Mouse (Mus musculus) midbrain, embryonic 15.5 days (tissue): ENCODE data around the gene Celf1. TPM values are rescaled to one million over a fixed set of nuclear protein-coding genes. Genes with fewer than 3 reads are reported as not detected.
"Not testable (repeated sequence)": the region's sequence is repeated elsewhere in the genome, so short reads cannot be mapped to it uniquely, and the experiment has no call there.

Experiments
- ATAC-seq: fragments of 200-750 bp; cut with Nextera tagmentation; replicated peaks from 2 replicates; pipeline ENCODE4 v1.8.0; 2017; ENCODE audit warnings: moderate TSS enrichment
- H3K27ac ChIP-seq: fragments of 300-500 bp; sonication (generic); 2 replicates; pipeline ENCODE4 v1.5.1; 2015; ENCODE audit warnings: mild to moderate bottlenecking, inconsistent platforms
- H3K27me3 ChIP-seq: fragments of 300-500 bp; sonication (generic); replicated peaks from 2 replicates; pipeline ENCODE4 v1.6.1; 2015; ENCODE audit warnings: inconsistent platforms
- H3K36me3 ChIP-seq: fragments of 300-500 bp; sonication (generic); replicated peaks from 2 replicates; pipeline ENCODE4 v1.6.1; 2015; ENCODE audit warnings: inconsistent platforms
- H3K4me1 ChIP-seq: fragments of 300-500 bp; sonication (generic); 2 replicates; pipeline ENCODE4 v1.6.1; 2015; ENCODE audit warnings: inconsistent platforms
- H3K4me2 ChIP-seq: fragments of 300-500 bp; sonication (generic); 2 replicates; pipeline ENCODE4 v1.6.1; 2015; ENCODE audit warnings: inconsistent platforms, mild to moderate bottlenecking, moderate library complexity
- H3K4me3 ChIP-seq: fragments of 300-500 bp; sonication (generic); 2 replicates; pipeline ENCODE4 v1.5.1; 2015; ENCODE audit warnings: mild to moderate bottlenecking, inconsistent platforms
- H3K9ac ChIP-seq: fragments of 300-500 bp; sonication (generic); 2 replicates; pipeline ENCODE4 v1.6.1; 2015; ENCODE audit warnings: mild to moderate bottlenecking, inconsistent platforms
- H3K9me3 ChIP-seq: fragments of 300-500 bp; sonication (generic); 2 replicates; pipeline ENCODE4 v1.6.1; 2016; ENCODE audit warnings: inconsistent platforms
- WGBS: fragments of 180-500 bp; shearing (Covaris S2); methylation state at CpG from one replicate; pipeline ENCODE4 v1.1.7; 2015; ENCODE audit warnings: mixed read lengths; 5-methylcytosine and 5-hydroxymethylcytosine counted together
- polyA plus RNA-seq: library from polyadenylated mRNA; unstranded; fragments of >200 nt; fragmentation: Nextera tagmentation; extraction: Ambion mirVana; gene quantifications from 2 replicates; pipeline ENCODE4 v1.2.1, GENCODE M21; 2015

Gene Celf1
- polyA plus RNA-seq, result 123 and 129 TPM in 2 replicates

GRCm38 (mm10) chr2:90940233-90941229 is at the start of gene Celf1:
Gene Celf1, plus strand, starts transcription at chr2:90940382.
- WGBS, result under 1% methylated on average over 104 of the region's 113 CpGs
- Histone ChIP-seq H3K4me1 (peaks cover 40% of the 10 kb centered on the region), H3K9ac (peak within 1 kb of the TSS; percentile 94), H3K4me2 (peak within 1 kb of the TSS; percentile 76), H3K27ac (peak within 1 kb of the TSS; percentile 96), H3K27me3 (no peaks in the 10 kb centered on the region), H3K9me3 (no peaks in the 10 kb centered on the region), H3K4me3 (peak within 1 kb of the TSS; percentile 87), H3K36me3 (no peaks in the 10 kb centered on the region)
- peak; percentile 96 for ATAC-seq

GRCm38 (mm10) chr2:90893673-90894298 is 46.4 kb upstream of the Celf1 start:
- Histone ChIP-seq H3K27ac (no peak overlapping the region), H3K9ac (no peak overlapping the region), H3K36me3 (peaks cover 20% of the 10 kb centered on the region; the same call in 1 of the 2 replicates), H3K4me3 (no peak overlapping the region), H3K4me1 (peaks cover 28% of the 10 kb centered on the region), H3K27me3 (0 out of 2 replicates have a peak, but pooled peaks cover 5% of the 10 kb centered on the region), H3K9me3 (no peaks in the 10 kb centered on the region), H3K4me2 (no peak overlapping the region)
- no peak for ATAC-seq
- 96% methylated on average over 6 of the region's 6 CpGs for WGBS

GRCm38 (mm10) chr2:90894299-90894677 is 45.9 kb upstream of the Celf1 start:
- H3K27ac ChIP-seq, ATAC-seq, H3K4me3 ChIP-seq, H3K27me3 ChIP-seq, H3K4me2 ChIP-seq, H3K9me3 ChIP-seq, H3K9ac ChIP-seq: not testable (repeated sequence)
- 97% methylated on average over 3 of the region's 3 CpGs for WGBS
- Histone ChIP-seq H3K4me1 (peaks cover 23% of the 10 kb centered on the region), H3K36me3 (peaks cover 22% of the 10 kb centered on the region; the same call in 1 of the 2 replicates)

- ATAC-seq, result no peak
- H3K4me3 ChIP-seq, result peak overlapping the region; percentile 93
- peaks cover 34% of the 10 kb centered on the region for H3K4me1 ChIP-seq
- 0 out of 2 replicates have a peak overlapping the region, but pooled peaks have one; percentile 94 for H3K27ac ChIP-seq
- H3K4me2 ChIP-seq, result peak overlapping the region; percentile 67
- no peaks in the 10 kb centered on the region for H3K27me3 ChIP-seq
- WGBS, result 80% methylated on average over 2 of the region's 2 CpGs
- peak overlapping the region; percentile 98 for H3K9ac ChIP-seq
- H3K36me3 ChIP-seq, result peaks cover 22% of the 10 kb centered on the region; the same call in 1 of the 2 replicates
- no peaks in the 10 kb centered on the region for H3K9me3 ChIP-seq
Measured at GRCm38 (mm10) chr2:90903398-90903797, 36.8 kb upstream of the Celf1 start.

GRCm38 (mm10) chr2:90904076-90904855 is 35.9 kb upstream of the Celf1 start, which contains the start of the genes Kbtbd4 and Ndufs3:
Gene Kbtbd4, plus strand, starts transcription at chr2:90904740.
Gene Ndufs3, minus strand, starts transcription at chr2:90904827.
- WGBS, result 1% methylated on average over 42 of the region's 43 CpGs
- Histone ChIP-seq H3K27me3 (no peaks in the 10 kb centered on the region), H3K4me1 (peaks cover 34% of the 10 kb centered on the region), H3K9me3 (no peaks in the 10 kb centered on the region), H3K9ac (peak within 1 kb of the TSS; percentile 98), H3K4me2 (peak within 1 kb of the TSS; percentile 67), H3K27ac (peak within 1 kb of the TSS; percentile 94), H3K36me3 (peaks cover 20% of the 10 kb centered on the region; the same call in 1 of the 2 replicates), H3K4me3 (peak within 1 kb of the TSS; percentile 93)
- ATAC-seq, result peak; percentile 95

GRCm38 (mm10) chr2:90904856-90905224 is 35.3 kb upstream of the Celf1 start:
- Histone ChIP-seq H3K27ac (peak overlapping the region; percentile 94), H3K4me3 (peak overlapping the region; percentile 93), H3K9ac (peak overlapping the region; percentile 98), H3K36me3 (peaks cover 26% of the 10 kb centered on the region; the same call in 1 of the 2 replicates), H3K27me3 (no peaks in the 10 kb centered on the region), H3K9me3 (no peaks in the 10 kb centered on the region), H3K4me1 (peaks cover 34% of the 10 kb centered on the region), H3K4me2 (peak overlapping the region; percentile 67)
- WGBS, result 2% methylated on average over 21 of the region's 21 CpGs
- peak; percentile 60; the same call in 1 of the 2 replicates for ATAC-seq

GRCm38 (mm10) chr2:90906721-90907120 is 33.5 kb upstream of the Celf1 start:
- WGBS, result 96% methylated on average over 2 of the region's 2 CpGs
- Histone ChIP-seq H3K4me3 (no peak overlapping the region), H3K4me1 (peaks cover 34% of the 10 kb centered on the region), H3K27ac (no peak overlapping the region), H3K4me2 (no peak overlapping the region), H3K27me3 (no peaks in the 10 kb centered on the region), H3K9ac (no peak overlapping the region), H3K36me3 (peaks cover 33% of the 10 kb centered on the region; the same call in 1 of the 2 replicates), H3K9me3 (no peaks in the 10 kb centered on the region)
- ATAC-seq, result no peak

GRCm38 (mm10) chr2:90910861-90911260 is 29.3 kb upstream of the Celf1 start:
- peaks cover 25% of the 10 kb centered on the region for H3K4me1 ChIP-seq
- WGBS, result 95% methylated on average over 1 of the region's 1 CpGs
- no peaks in the 10 kb centered on the region for H3K9me3 ChIP-seq
- no peak overlapping the region for H3K4me3 ChIP-seq
- H3K9ac ChIP-seq, result no peak overlapping the region
- H3K27ac ChIP-seq, result no peak overlapping the region
- H3K4me2 ChIP-seq, result no peak overlapping the region
- no peaks in the 10 kb centered on the region for H3K27me3 ChIP-seq
- ATAC-seq, result no peak
- peaks cover 32% of the 10 kb centered on the region; the same call in 1 of the 2 replicates for H3K36me3 ChIP-seq

- 82% methylated on average over 1 of the region's 1 CpGs for WGBS
- Histone ChIP-seq H3K4me3 (no peak overlapping the region), H3K4me2 (no peak overlapping the region), H3K27me3 (no peaks in the 10 kb centered on the region), H3K9me3 (no peaks in the 10 kb centered on the region), H3K27ac (no peak overlapping the region), H3K9ac (no peak overlapping the region), H3K36me3 (peaks cover 32% of the 10 kb centered on the region; the same call in 1 of the 2 replicates), H3K4me1 (peaks cover 27% of the 10 kb centered on the region)
- no peak for ATAC-seq
Measured at GRCm38 (mm10) chr2:90911668-90912067, 28.5 kb upstream of the Celf1 start.

- no peaks in the 10 kb centered on the region for H3K9me3 ChIP-seq
- H3K9ac ChIP-seq, result no peak overlapping the region
- no peaks in the 10 kb centered on the region for H3K27me3 ChIP-seq
- peaks cover 28% of the 10 kb centered on the region; the same call in 1 of the 2 replicates for H3K36me3 ChIP-seq
- no peak overlapping the region for H3K4me3 ChIP-seq
- no peak overlapping the region for H3K4me2 ChIP-seq
- H3K27ac ChIP-seq, result no peak overlapping the region
- H3K4me1 ChIP-seq, result peaks cover 27% of the 10 kb centered on the region
- ATAC-seq, result no peak
- 78% methylated on average over 2 of the region's 2 CpGs for WGBS
Measured at GRCm38 (mm10) chr2:90913671-90914070, 26.5 kb upstream of the Celf1 start.

GRCm38 (mm10) chr2:90915516-90915915 is 24.7 kb upstream of the Celf1 start:
- no peak overlapping the region for H3K4me3 ChIP-seq
- peak overlapping the region; percentile 76 for H3K4me2 ChIP-seq
- H3K4me1 ChIP-seq, result peaks cover 27% of the 10 kb centered on the region
- no peak overlapping the region for H3K9ac ChIP-seq
- ATAC-seq, result no peak
- WGBS, result 71% methylated on average over 1 of the region's 1 CpGs
- H3K27ac ChIP-seq, result no peak overlapping the region
- H3K36me3 ChIP-seq, result peaks cover 15% of the 10 kb centered on the region; the same call in 1 of the 2 replicates
- no peaks in the 10 kb centered on the region for H3K9me3 ChIP-seq
- H3K27me3 ChIP-seq, result no peaks in the 10 kb centered on the region
